Mouse (Mus musculus) midbrain, embryonic 14.5 days (tissue): Measurements from ENCODE around the gene Tspan15. TPM values are rescaled to one million over a fixed set of nuclear protein-coding genes. Genes with fewer than 3 reads are reported as not detected.
A peak's percentile ranks its signal among the peaks of the same experiment; 100 is the strongest.

Experiments used
- ATAC-seq: fragments of 200-750 bp; cut with Nextera tagmentation; 2 replicates; pipeline ENCODE4 v1.8.0; 2017; ENCODE audit warnings: moderate number of reproducible peaks, moderate library complexity; ENCODE audit not compliant: low FRiP score, low TSS enrichment
- DNase-seq: peaks from one replicate; pipeline ENCODE4 v3.0.0-alpha.2; 2015
- H3K27ac ChIP-seq: fragments of 300-500 bp; sonication (generic); replicated peaks from 2 replicates; pipeline ENCODE4 v1.5.1; 2014; ENCODE audit warnings: mild to moderate bottlenecking, low read depth, low read length, moderate library complexity
- H3K27me3 ChIP-seq: fragments of 300-500 bp; sonication (generic); 2 replicates; pipeline ENCODE4 v1.6.1; 2014; ENCODE audit warnings: low read length, control low read depth, mixed read lengths; ENCODE audit not compliant: control insufficient read depth, insufficient read depth
- H3K36me3 ChIP-seq: fragments of 300-500 bp; sonication (generic); 2 replicates; pipeline ENCODE4 v1.6.1; 2014; ENCODE audit warnings: low read length, control low read depth; ENCODE audit not compliant: control insufficient read depth, insufficient read depth
- H3K4me1 ChIP-seq: fragments of 300-500 bp; sonication (generic); 2 replicates; pipeline ENCODE4 v1.6.1; 2014; ENCODE audit warnings: mild to moderate bottlenecking, antibody characterized with exemption, low read length, control low read depth; ENCODE audit not compliant: control insufficient read depth, insufficient read depth
- H3K4me2 ChIP-seq: fragments of 300-500 bp; sonication (generic); 2 replicates; pipeline ENCODE4 v1.6.1; 2014; ENCODE audit warnings: mild to moderate bottlenecking, low read length, moderate library complexity
- H3K4me3 ChIP-seq: fragments of 300-500 bp; sonication (generic); replicated peaks from 2 replicates; pipeline ENCODE4 v1.5.1; 2014; ENCODE audit warnings: low read depth, low read length
- H3K9ac ChIP-seq: fragments of 300-500 bp; sonication (generic); replicated peaks from 2 replicates; pipeline ENCODE4 v1.6.1; 2014; ENCODE audit warnings: mild to moderate bottlenecking, low read length, moderate library complexity
- H3K9me3 ChIP-seq: fragments of 300-500 bp; sonication (generic); 2 replicates; pipeline ENCODE4 v1.6.1; 2016; ENCODE audit warnings: low read length, control low read depth, mixed read lengths; ENCODE audit not compliant: control insufficient read depth
- WGBS: fragments of 180-500 bp; shearing (Covaris S2); extraction: QIAGEN DNeasy Blood & Tissue Kit; methylation state at CpG from one replicate; pipeline ENCODE4 v1.1.7; 2014; 5-methylcytosine and 5-hydroxymethylcytosine counted together
- polyA plus RNA-seq: library from polyadenylated mRNA; unstranded; fragments of >200 nt; fragmentation: Nextera tagmentation; extraction: Ambion mirVana; gene quantifications from 2 replicates; pipeline ENCODE4 v1.2.1, GENCODE M21; 2014

Gene Tspan15
- polyA plus RNA-seq, 1 experiment from 2014 or later: 12.7 TPM

- Histone ChIP-seq H3K9me3 (no peaks in the 10 kb centered on the region), H3K4me1 (no peaks in the 10 kb centered on the region), H3K36me3 (no peaks in the 10 kb centered on the region), H3K4me3 (no peak overlapping the region), H3K4me2 (no peak overlapping the region), H3K27me3 (no peaks in the 10 kb centered on the region), H3K27ac (no peak overlapping the region), H3K9ac (no peak overlapping the region)
- WGBS: 66% methylated on average over 6 of the region's 6 CpGs
- no peak for DNase-seq
- no peak for ATAC-seq
Observed at GRCm38 (mm10) chr10:62211310-62211709, 19.7 kb downstream of the Tspan15 start.

- DNase-seq (no peak), ATAC-seq (no peak)
- Histone ChIP-seq H3K36me3 (no peaks in the 10 kb centered on the region), H3K4me2 (no peak overlapping the region), H3K9ac (no peak overlapping the region), H3K27me3 (no peaks in the 10 kb centered on the region), H3K27ac (no peak overlapping the region), H3K9me3 (no peaks in the 10 kb centered on the region), H3K4me1 (no peaks in the 10 kb centered on the region), H3K4me3 (no peak overlapping the region)
- 87% methylated on average over 10 of the region's 10 CpGs for WGBS
Observed at GRCm38 (mm10) chr10:62208241-62208896, 22.7 kb downstream of the Tspan15 start.

- WGBS: 82% methylated on average over 6 of the region's 6 CpGs
- H3K9me3 ChIP-seq: no peaks in the 10 kb centered on the region
- no peak overlapping the region for H3K27ac ChIP-seq
- no peak overlapping the region for H3K4me3 ChIP-seq
- no peak for ATAC-seq
- no peaks in the 10 kb centered on the region for H3K36me3 ChIP-seq
- no peak for DNase-seq
- H3K4me1 ChIP-seq: no peaks in the 10 kb centered on the region
- no peaks in the 10 kb centered on the region for H3K27me3 ChIP-seq
- no peak overlapping the region for H3K9ac ChIP-seq
- no peak overlapping the region for H3K4me2 ChIP-seq
Observed at GRCm38 (mm10) chr10:62202574-62202973, 28.5 kb downstream of the Tspan15 start.

GRCm38 (mm10) chr10:62198891-62199290 lies 32.2 kb downstream of the Tspan15 start:
- H3K4me3 ChIP-seq: no peak overlapping the region
- H3K27me3 ChIP-seq: no peaks in the 10 kb centered on the region
- no peak overlapping the region for H3K9ac ChIP-seq
- H3K27ac ChIP-seq: no peak overlapping the region
- no peaks in the 10 kb centered on the region for H3K9me3 ChIP-seq
- no peak for DNase-seq
- 85% methylated on average over 1 of the region's 1 CpGs for WGBS
- no peaks in the 10 kb centered on the region for H3K36me3 ChIP-seq
- H3K4me1 ChIP-seq: no peaks in the 10 kb centered on the region
- ATAC-seq: no peak
- H3K4me2 ChIP-seq: no peak overlapping the region

- no peak overlapping the region for H3K9ac ChIP-seq
- H3K4me2 ChIP-seq: no peak overlapping the region
- H3K4me3 ChIP-seq: no peak overlapping the region
- H3K36me3 ChIP-seq: no peaks in the 10 kb centered on the region
- 68% methylated on average over 4 of the region's 4 CpGs for WGBS
- no peaks in the 10 kb centered on the region for H3K9me3 ChIP-seq
- H3K4me1 ChIP-seq: no peaks in the 10 kb centered on the region
- ATAC-seq (no peak), DNase-seq (no peak)
- H3K27ac ChIP-seq: no peak overlapping the region
- no peaks in the 10 kb centered on the region for H3K27me3 ChIP-seq
Observed at GRCm38 (mm10) chr10:62197403-62197802, 33.6 kb downstream of the Tspan15 start.

GRCm38 (mm10) chr10:62195376-62195775 lies 35.7 kb downstream of the Tspan15 start:
- Histone ChIP-seq H3K9me3 (no peaks in the 10 kb centered on the region), H3K36me3 (no peaks in the 10 kb centered on the region), H3K4me1 (no peaks in the 10 kb centered on the region), H3K27ac (no peak overlapping the region), H3K4me2 (no peak overlapping the region), H3K27me3 (no peaks in the 10 kb centered on the region), H3K4me3 (no peak overlapping the region), H3K9ac (no peak overlapping the region)
- ATAC-seq (no peak), DNase-seq (no peak)
- WGBS: 72% methylated on average over 7 of the region's 7 CpGs

GRCm38 (mm10) chr10:62194946-62195345 lies 36.1 kb downstream of the Tspan15 start:
- Histone ChIP-seq H3K9me3 (no peaks in the 10 kb centered on the region), H3K27me3 (no peaks in the 10 kb centered on the region), H3K9ac (no peak overlapping the region), H3K4me1 (no peaks in the 10 kb centered on the region), H3K4me3 (no peak overlapping the region), H3K4me2 (no peak overlapping the region), H3K27ac (0 out of 2 replicates have a peak overlapping the region, but pooled peaks have one; percentile 0), H3K36me3 (no peaks in the 10 kb centered on the region)
- DNase-seq (no peak), ATAC-seq (no peak)
- WGBS: 79% methylated on average over 6 of the region's 6 CpGs

GRCm38 (mm10) chr10:62194461-62194860 lies 36.6 kb downstream of the Tspan15 start:
- H3K4me1 ChIP-seq: no peaks in the 10 kb centered on the region
- no peaks in the 10 kb centered on the region for H3K9me3 ChIP-seq
- DNase-seq (peak; percentile 65), ATAC-seq (peak; percentile 71)
- no peak overlapping the region for H3K9ac ChIP-seq
- H3K27ac ChIP-seq: peak overlapping the region; percentile 37; the same call in 1 of the 2 replicates
- no peak overlapping the region for H3K4me3 ChIP-seq
- WGBS: 69% methylated on average over 5 of the region's 5 CpGs
- H3K27me3 ChIP-seq: no peaks in the 10 kb centered on the region
- H3K36me3 ChIP-seq: no peaks in the 10 kb centered on the region
- H3K4me2 ChIP-seq: no peak overlapping the region

GRCm38 (mm10) chr10:62194043-62194442 lies 37.0 kb downstream of the Tspan15 start:
- Histone ChIP-seq H3K4me1 (no peaks in the 10 kb centered on the region), H3K27ac (peak overlapping the region; percentile 37; the same call in 1 of the 2 replicates), H3K4me2 (no peak overlapping the region), H3K36me3 (no peaks in the 10 kb centered on the region), H3K27me3 (no peaks in the 10 kb centered on the region), H3K9me3 (no peaks in the 10 kb centered on the region), H3K9ac (no peak overlapping the region), H3K4me3 (no peak overlapping the region)
- no peak for DNase-seq
- peak; percentile 6; the same call in 1 of the 2 replicates for ATAC-seq
- WGBS: 77% methylated on average over 6 of the region's 6 CpGs
